Mouse (Mus musculus) spleen, adult 2 months (tissue): ENCODE measurements around the gene Rel.

Experiments
- CTCF ChIP-seq: fragments of 200-500 bp; IDR thresholded peaks from 2 replicates; pipeline ENCODE4 v1.5.1; 2011; ENCODE audit warnings: mild to moderate bottlenecking, inconsistent platforms; ENCODE audit not compliant: insufficient read depth, insufficient read length, insufficient replicate concordance; ENCODE audit errors: extremely low read depth
- POLR2A ChIP-seq: fragments of 200-500 bp; IDR thresholded peaks from 2 replicates; pipeline ENCODE4 v1.6.1; 2011; ENCODE audit warnings: low read depth, low read length, inconsistent platforms

DNA sequence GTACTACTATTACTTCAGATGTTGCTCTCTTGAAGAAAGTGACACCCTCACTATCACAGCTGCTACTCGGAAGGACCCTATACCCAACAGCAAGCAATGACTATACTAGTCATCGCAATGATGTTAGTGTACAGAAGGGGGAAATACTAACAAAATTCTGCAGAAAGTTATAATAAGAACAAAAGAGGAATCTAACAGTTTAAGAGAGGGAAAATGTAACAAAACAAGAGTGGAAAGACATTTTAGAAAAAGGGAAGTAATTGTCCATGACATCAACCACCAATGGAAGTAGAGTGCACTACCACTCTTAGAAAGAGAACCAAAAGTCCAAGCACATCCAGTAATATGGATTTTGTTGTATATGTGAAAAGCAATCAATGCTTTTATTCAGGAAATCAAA lies 8.1 kb downstream of the Rel start:
- TF ChIP-seq POLR2A (no peak), CTCF (no peak)
